Mouse (Mus musculus): ENCODE measurements at regions not wholly inside any gene's neighbourhood (a gene's known extent, or its start where the extent isn't known, plus 50 kb on each side); places are given as distances from the start of the nearest gene placed in this dataset.

GRCm38 (mm10) chr2:169360272-169360671, 227.3 kb downstream of the Gm11011 start:
- DNase-seq = peak; percentile 3 to 33
- intact Hi-C loops (cut with DNase I) = no loop called here

GRCm38 (mm10) chr2:169357400-169357799, 230.1 kb downstream of the Gm11011 start:
- DNase-seq = peak; percentile 4 to 16
- intact Hi-C loops (cut with DNase I) = no loop called here

- no peak for DNase-seq
- intact Hi-C loops (cut with DNase I) = no loop called here
These were observed 236.0 kb downstream of the Gm11011 start for GRCm38 (mm10) chr2:169351547-169351946.

- DNase-seq = no peak
- intact Hi-C loops (cut with DNase I) = no loop called here
These were observed 241.4 kb downstream of the Gm11011 start for GRCm38 (mm10) chr2:169346107-169346506.

GRCm38 (mm10) chr2:169319521-169319920, 268.0 kb downstream of the Gm11011 start:
- intact Hi-C loops (cut with DNase I) = no loop called here
- no peak for DNase-seq

GRCm38 (mm10) chr2:169314396-169314930, 273.1 kb downstream of the Gm11011 start:
- intact Hi-C loops (cut with DNase I) = no loop called here
- DNase-seq = no peak

GRCm38 (mm10) chr2:169311821-169312220, 275.7 kb downstream of the Gm11011 start:
- intact Hi-C loops (cut with DNase I) = no loop called here
- no peak for DNase-seq

- DNase-seq = peak in 1 of 2 experiments; percentile 2
- intact Hi-C loops (cut with DNase I) = no loop called here
These were observed 276.2 kb downstream of the Gm11011 start for GRCm38 (mm10) chr2:169311356-169311755.

GRCm38 (mm10) chr2:169304360-169304759, 283.2 kb downstream of the Gm11011 start:
- no peak for DNase-seq

GRCm38 (mm10) chr2:169300966-169301365, 286.6 kb downstream of the Gm11011 start:
- intact Hi-C loops (cut with DNase I) = no loop called here
- DNase-seq = no peak

More at GRCm38 (mm10) chr2:169304360-169304759, 283.2 kb downstream of the Gm11011 start:
- intact Hi-C loops (cut with DNase I) = no loop called here

- DNase-seq = no peak
- intact Hi-C loops (cut with DNase I) = no loop called here
These were observed 287.1 kb downstream of the Gm11011 start for GRCm38 (mm10) chr2:169300411-169300810.

GRCm38 (mm10) chr2:169297841-169298627, 289.5 kb downstream of the Gm11011 start:
- DNase-seq = peak; percentile 34 to 51
- intact Hi-C loops (cut with DNase I) = no loop called here

- no peak for DNase-seq
These were observed 290.3 kb downstream of the Gm11011 start for GRCm38 (mm10) chr2:169297226-169297625.

GRCm38 (mm10) chr2:169293351-169293750, 294.2 kb downstream of the Gm11011 start:
- no peak for DNase-seq
- intact Hi-C loops (cut with DNase I) = no loop called here

More at GRCm38 (mm10) chr2:169297226-169297625, 290.3 kb downstream of the Gm11011 start:
- intact Hi-C loops (cut with DNase I) = no loop called here

GRCm38 (mm10) chr2:169288891-169289605, 298.5 kb downstream of the Gm11011 start:
- intact Hi-C loops (cut with DNase I) = no loop called here
- DNase-seq = no peak

- DNase-seq = no peak
- intact Hi-C loops (cut with DNase I) = no loop called here
These were observed 300.8 kb downstream of the Gm11011 start for GRCm38 (mm10) chr2:169286701-169287100.

- intact Hi-C loops (cut with DNase I) = no loop called here
- no peak for DNase-seq
These were observed 304.9 kb downstream of the Gm11011 start for GRCm38 (mm10) chr2:169282508-169283117.

- intact Hi-C loops (cut with DNase I) = no loop called here
These were observed 312.2 kb downstream of the Gm11011 start for GRCm38 (mm10) chr2:169275371-169275770.

GRCm38 (mm10) chr2:169274101-169274500, 313.4 kb downstream of the Gm11011 start:
- no peak for DNase-seq
- intact Hi-C loops (cut with DNase I) = no loop called here

More at GRCm38 (mm10) chr2:169275371-169275770, 312.2 kb downstream of the Gm11011 start:
- no peak for DNase-seq

- DNase-seq = no peak
- intact Hi-C loops (cut with DNase I) = no loop called here
These were observed 314.9 kb downstream of the Gm11011 start for GRCm38 (mm10) chr2:169272622-169273021.

- no peak for DNase-seq
- intact Hi-C loops (cut with DNase I) = no loop called here
These were observed 315.5 kb downstream of the Gm11011 start for GRCm38 (mm10) chr2:169272018-169272417.

All from heart, postnatal 14 days (tissue).